Mouse (Mus musculus): ENCODE data around the gene Tmem269. TPM values are rescaled to one million over a fixed set of nuclear protein-coding genes. Genes with fewer than 3 reads are reported as not detected.
A peak's percentile ranks its signal among the peaks of the same experiment; 100 is the strongest.

Tmem269 gene
- polyA plus RNA-seq, 1 experiment, result 0.06 TPM

DNA sequence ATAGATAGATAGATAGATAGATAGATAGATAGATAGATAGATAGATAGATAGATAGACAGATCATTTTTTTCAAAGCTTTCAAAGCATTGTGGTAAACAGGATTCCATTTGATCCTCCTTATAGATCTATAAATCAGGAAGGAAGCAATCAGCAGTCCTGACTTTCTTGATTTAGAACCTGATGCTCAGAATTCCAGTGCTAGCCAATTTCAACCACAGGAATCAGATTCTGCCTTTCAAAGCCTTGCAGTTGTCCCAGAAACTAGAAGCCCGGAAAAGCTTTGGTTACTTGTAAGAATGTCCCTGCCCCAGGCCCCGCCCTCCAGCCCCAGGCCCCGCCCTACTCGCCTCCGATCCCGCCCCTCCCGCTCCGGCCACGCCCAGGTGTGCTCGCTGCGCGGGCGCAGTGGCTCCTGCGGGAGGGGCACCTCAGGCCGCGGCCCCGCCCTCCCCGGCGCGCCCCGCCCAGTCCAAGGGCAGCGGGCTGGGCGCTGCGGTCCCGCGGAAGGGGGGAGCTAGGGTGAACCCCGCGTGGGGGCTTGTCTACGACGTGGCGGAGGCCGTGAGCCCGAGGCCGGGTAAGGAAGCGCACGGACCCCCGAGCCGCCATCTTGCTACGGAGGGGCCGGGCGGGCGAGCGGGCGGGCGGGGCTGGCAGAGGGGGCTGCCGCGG is 23.0 kb downstream of the Tmem269 start, which contains the start of gene Svbp:
Gene Svbp (plus strand): TSS at position 398 of the 673 bp plus-strand sequence.
- H3K36me3 ChIP-seq (ENCODE audit: control insufficient read depth, insufficient read depth, low read length), result no peaks in the 10 kb centered on the region

GRCm38 (mm10) chr4:119192757-119193156 is 25.3 kb downstream of the Tmem269 start:
- 92% methylated on average over 4 of the region's 4 CpGs for WGBS
- peaks cover 6% of the 10 kb centered on the region; the same call in 1 of the 2 replicates for H3K4me1 ChIP-seq (ENCODE audit: control insufficient read depth, insufficient read depth, insufficient read length)
- TF ChIP-seq CTCF (IDR thresholded peaks at IDR 0.05; ENCODE audit: extremely low read depth, insufficient read depth, insufficient read length, insufficient replicate concordance) (no peak), POLR2A (IDR thresholded peaks at IDR 0.05; ENCODE audit: low read depth, low read length) (no peak)
- H3K27me3 ChIP-seq (ENCODE audit: control insufficient read depth, insufficient read depth, low read length), result no peaks in the 10 kb centered on the region
- no peak for DNase-seq (ENCODE audit: low read depth in 1 of 2, low spot score in 2 of 2)
- no peak overlapping the region for H3K4me3 ChIP-seq (ENCODE audit: extremely low read depth, insufficient read depth, insufficient read length)
- H3K27ac ChIP-seq (ENCODE audit: insufficient read depth, low read length), result no peak overlapping the region
- no peaks in the 10 kb centered on the region for H3K36me3 ChIP-seq (ENCODE audit: control insufficient read depth, insufficient read depth, low read length)

More for the DNA sequence above, 23.0 kb downstream of the Tmem269 start, which contains the start of gene Svbp:
- under 1% methylated on average over 35 of the region's 47 CpGs for WGBS
- Histone ChIP-seq H3K27me3 (ENCODE audit: control insufficient read depth, insufficient read depth, low read length) (no peaks in the 10 kb centered on the region), H3K4me3 (ENCODE audit: extremely low read depth, insufficient read depth, insufficient read length) (peak within 1 kb of the TSS; percentile 84), H3K27ac (ENCODE audit: insufficient read depth, low read length) (peak within 1 kb of the TSS; percentile 32; the same call in 1 of the 2 replicates), H3K4me1 (ENCODE audit: control insufficient read depth, insufficient read depth, insufficient read length) (peaks cover 6% of the 10 kb centered on the region; the same call in 1 of the 2 replicates)
- DNase-seq (ENCODE audit: low read depth in 1 of 2, low spot score in 2 of 2), result peak; percentile 70 to 85
- TF ChIP-seq CTCF (IDR thresholded peaks at IDR 0.05; ENCODE audit: extremely low read depth, insufficient read depth, insufficient read length, insufficient replicate concordance) (no peak), POLR2A (IDR thresholded peaks at IDR 0.05; ENCODE audit: low read depth, low read length) (no peak)

DNA sequence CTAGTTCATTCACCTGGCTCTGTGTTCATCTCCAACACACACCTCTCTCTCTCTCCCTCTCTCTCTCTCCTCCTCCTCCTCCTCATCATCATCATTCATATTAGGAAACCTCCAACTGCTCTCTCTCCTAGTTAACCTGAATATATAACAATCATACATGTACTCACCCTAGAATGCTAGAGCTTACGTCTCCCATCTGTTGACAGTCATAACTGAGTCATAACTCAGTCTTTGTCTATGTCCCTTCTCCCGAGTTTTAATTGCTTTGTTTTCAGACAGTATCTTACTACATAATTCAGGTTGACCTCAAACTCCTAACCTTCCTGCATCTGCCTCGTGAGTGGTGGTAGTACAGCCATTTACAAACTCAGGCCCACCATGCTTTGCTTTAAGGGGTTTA is 26.7 kb downstream of the Tmem269 start:
- H3K27ac ChIP-seq (ENCODE audit: insufficient read depth, low read length), result no peak overlapping the region; the same call in 1 of the 2 replicates
- 63% methylated on average over 3 of the region's 3 CpGs for WGBS
- H3K4me1 ChIP-seq (ENCODE audit: control insufficient read depth, insufficient read depth, insufficient read length), result peaks cover 6% of the 10 kb centered on the region; the same call in 1 of the 2 replicates
- H3K4me3 ChIP-seq (ENCODE audit: extremely low read depth, insufficient read depth, insufficient read length), result no peak overlapping the region
- H3K27me3 ChIP-seq (ENCODE audit: control insufficient read depth, insufficient read depth, low read length), result no peaks in the 10 kb centered on the region
- H3K36me3 ChIP-seq (ENCODE audit: control insufficient read depth, insufficient read depth, low read length), result no peaks in the 10 kb centered on the region
- TF ChIP-seq CTCF (IDR thresholded peaks at IDR 0.05; ENCODE audit: extremely low read depth, insufficient read depth, insufficient read length, insufficient replicate concordance) (no peak), POLR2A (IDR thresholded peaks at IDR 0.05; ENCODE audit: low read depth, low read length) (no peak)
- no peak for DNase-seq (ENCODE audit: low read depth in 1 of 2, low spot score in 2 of 2)

DNA sequence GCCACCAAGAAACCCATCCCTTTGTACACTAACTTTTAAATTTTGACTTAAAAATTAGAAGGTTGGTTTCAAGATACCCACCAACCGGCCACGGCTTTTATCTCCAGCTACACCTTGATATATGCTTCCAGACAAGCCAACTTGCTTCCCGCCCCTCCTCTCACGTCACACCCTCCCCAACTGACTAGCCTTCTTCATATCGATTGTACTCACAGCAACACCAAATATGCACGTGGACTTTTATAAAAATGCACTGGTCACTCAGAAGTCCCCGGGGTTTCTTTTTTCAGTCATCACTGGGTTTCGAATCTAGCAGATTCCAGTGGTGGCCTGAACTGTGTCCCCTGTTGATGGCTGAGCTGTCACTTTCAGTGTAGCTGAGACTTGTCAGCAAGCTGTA is 27.4 kb downstream of the Tmem269 start:
- H3K36me3 ChIP-seq (ENCODE audit: control insufficient read depth, insufficient read depth, low read length), result no peaks in the 10 kb centered on the region
- H3K27me3 ChIP-seq (ENCODE audit: control insufficient read depth, insufficient read depth, low read length), result no peaks in the 10 kb centered on the region
- 72% methylated on average over 8 of the region's 8 CpGs for WGBS
- peaks cover under 1% of the 10 kb centered on the region; the same call in 1 of the 2 replicates for H3K4me1 ChIP-seq (ENCODE audit: control insufficient read depth, insufficient read depth, insufficient read length)
- TF ChIP-seq POLR2A (IDR thresholded peaks at IDR 0.05; ENCODE audit: low read depth, low read length) (no peak), CTCF (IDR thresholded peaks at IDR 0.05; ENCODE audit: extremely low read depth, insufficient read depth, insufficient read length, insufficient replicate concordance) (no peak)
- DNase-seq (ENCODE audit: low read depth in 1 of 2, low spot score in 2 of 2), result no peak
- H3K27ac ChIP-seq (ENCODE audit: insufficient read depth, low read length), result no peak overlapping the region; the same call in 1 of the 2 replicates
- H3K4me3 ChIP-seq (ENCODE audit: extremely low read depth, insufficient read depth, insufficient read length), result no peak overlapping the region

GRCm38 (mm10) chr4:119189864-119190263 is 28.2 kb downstream of the Tmem269 start, which contains the start of gene Ermap:
Ermap (minus strand) TSS chr4:119190011.
- 81% methylated on average over 6 of the region's 6 CpGs for WGBS
- Histone ChIP-seq H3K4me3 (ENCODE audit: extremely low read depth, insufficient read depth, insufficient read length) (peak within 1 kb of the TSS; percentile 41; the same call in 1 of the 2 replicates), H3K27ac (ENCODE audit: insufficient read depth, low read length) (no peak within 1 kb of the TSS; the same call in 1 of the 2 replicates), H3K4me1 (ENCODE audit: control insufficient read depth, insufficient read depth, insufficient read length) (no peaks in the 10 kb centered on the region), H3K36me3 (ENCODE audit: control insufficient read depth, insufficient read depth, low read length) (no peaks in the 10 kb centered on the region), H3K27me3 (ENCODE audit: control insufficient read depth, insufficient read depth, low read length) (no peaks in the 10 kb centered on the region)
- TF ChIP-seq POLR2A (IDR thresholded peaks at IDR 0.05; ENCODE audit: low read depth, low read length) (no peak), CTCF (IDR thresholded peaks at IDR 0.05; ENCODE audit: extremely low read depth, insufficient read depth, insufficient read length, insufficient replicate concordance) (no peak)
- no peak for DNase-seq (ENCODE audit: low read depth in 1 of 2, low spot score in 2 of 2)

- Histone ChIP-seq H3K36me3 (ENCODE audit: control insufficient read depth, insufficient read depth, low read length) (no peaks in the 10 kb centered on the region), H3K27ac (ENCODE audit: insufficient read depth, low read length) (no peak overlapping the region; the same call in 1 of the 2 replicates), H3K4me1 (ENCODE audit: control insufficient read depth, insufficient read depth, insufficient read length) (no peaks in the 10 kb centered on the region), H3K27me3 (ENCODE audit: control insufficient read depth, insufficient read depth, low read length) (no peaks in the 10 kb centered on the region), H3K4me3 (ENCODE audit: extremely low read depth, insufficient read depth, insufficient read length) (peak overlapping the region; percentile 41; the same call in 1 of the 2 replicates)
- WGBS, result 82% methylated on average over 6 of the region's 6 CpGs
- TF ChIP-seq CTCF (IDR thresholded peaks at IDR 0.05; ENCODE audit: extremely low read depth, insufficient read depth, insufficient read length, insufficient replicate concordance) (no peak), POLR2A (IDR thresholded peaks at IDR 0.05; ENCODE audit: low read depth, low read length) (no peak)
- DNase-seq (ENCODE audit: low read depth in 1 of 2, low spot score in 2 of 2), result no peak
Measured at GRCm38 (mm10) chr4:119189392-119189791, 28.6 kb downstream of the Tmem269 start.
